Mouse (Mus musculus) kidney, embryonic 15.5 days (tissue): ENCODE measurements around the gene C1qtnf4. TPM values are rescaled to one million over a fixed set of nuclear protein-coding genes. Genes with fewer than 3 reads are reported as not detected.

Experiments used
- ATAC-seq: fragments of 200-750 bp; cut with Nextera tagmentation; replicated peaks from 2 replicates; pipeline ENCODE4 v1.8.0; 2017; ENCODE audit warnings: moderate TSS enrichment; ENCODE audit not compliant: low FRiP score
- H3K27ac ChIP-seq: fragments of 300-500 bp; sonication (generic); 2 replicates; pipeline ENCODE4 v1.5.1; 2015; ENCODE audit warnings: mild to moderate bottlenecking, inconsistent platforms
- H3K27me3 ChIP-seq: fragments of 300-500 bp; sonication (generic); 2 replicates; pipeline ENCODE4 v1.6.1; 2015; ENCODE audit warnings: inconsistent platforms
- H3K36me3 ChIP-seq: fragments of 300-500 bp; sonication (generic); 2 replicates; pipeline ENCODE4 v1.6.1; 2015; ENCODE audit warnings: inconsistent platforms
- H3K4me1 ChIP-seq: fragments of 300-500 bp; sonication (generic); 2 replicates; pipeline ENCODE4 v1.6.1; 2015; ENCODE audit warnings: inconsistent platforms
- H3K4me2 ChIP-seq: fragments of 300-500 bp; sonication (generic); 2 replicates; pipeline ENCODE4 v1.6.1; 2015; ENCODE audit warnings: moderate library complexity, mild to moderate bottlenecking, inconsistent platforms
- H3K4me3 ChIP-seq: fragments of 300-500 bp; sonication (generic); replicated peaks from 2 replicates; pipeline ENCODE4 v1.5.1; 2015; ENCODE audit warnings: mild to moderate bottlenecking, inconsistent platforms
- H3K9ac ChIP-seq: fragments of 300-500 bp; sonication (generic); 2 replicates; pipeline ENCODE4 v1.6.1; 2015; ENCODE audit warnings: mild to moderate bottlenecking, inconsistent platforms
- H3K9me3 ChIP-seq: fragments of 300-500 bp; sonication (generic); replicated peaks from 2 replicates; pipeline ENCODE4 v1.6.1; 2016; ENCODE audit warnings: inconsistent platforms
- WGBS: fragments of 180-500 bp; shearing (Covaris S2); methylation state at CpG from one replicate; pipeline ENCODE4 v1.1.7; 2015; ENCODE audit warnings: mixed read lengths; 5-methylcytosine and 5-hydroxymethylcytosine counted together
- polyA plus RNA-seq: library from polyadenylated mRNA; unstranded; fragments of >200 nt; fragmentation: Nextera tagmentation; extraction: Ambion mirVana; gene quantifications from 2 replicates; pipeline ENCODE4 v1.2.1, GENCODE M21; 2015

Gene C1qtnf4
- polyA plus RNA-seq, 1 experiment from 2014 or later = 9.0 TPM

- peak; percentile 17; the same call in 1 of the 2 replicates for ATAC-seq
- WGBS = 21% methylated on average over 7 of the region's 7 CpGs
- Histone ChIP-seq H3K4me2 (peak overlapping the region; percentile 86), H3K9me3 (no peaks in the 10 kb centered on the region), H3K9ac (peak overlapping the region; percentile 81), H3K4me3 (peak overlapping the region; percentile 72), H3K27me3 (no peaks in the 10 kb centered on the region), H3K36me3 (peaks cover 31% of the 10 kb centered on the region), H3K27ac (peak overlapping the region; percentile 94), H3K4me1 (peaks cover 28% of the 10 kb centered on the region)
Measured at GRCm38 (mm10) chr2:90916560-90917232, 31.0 kb downstream of the C1qtnf4 start.

DNA sequence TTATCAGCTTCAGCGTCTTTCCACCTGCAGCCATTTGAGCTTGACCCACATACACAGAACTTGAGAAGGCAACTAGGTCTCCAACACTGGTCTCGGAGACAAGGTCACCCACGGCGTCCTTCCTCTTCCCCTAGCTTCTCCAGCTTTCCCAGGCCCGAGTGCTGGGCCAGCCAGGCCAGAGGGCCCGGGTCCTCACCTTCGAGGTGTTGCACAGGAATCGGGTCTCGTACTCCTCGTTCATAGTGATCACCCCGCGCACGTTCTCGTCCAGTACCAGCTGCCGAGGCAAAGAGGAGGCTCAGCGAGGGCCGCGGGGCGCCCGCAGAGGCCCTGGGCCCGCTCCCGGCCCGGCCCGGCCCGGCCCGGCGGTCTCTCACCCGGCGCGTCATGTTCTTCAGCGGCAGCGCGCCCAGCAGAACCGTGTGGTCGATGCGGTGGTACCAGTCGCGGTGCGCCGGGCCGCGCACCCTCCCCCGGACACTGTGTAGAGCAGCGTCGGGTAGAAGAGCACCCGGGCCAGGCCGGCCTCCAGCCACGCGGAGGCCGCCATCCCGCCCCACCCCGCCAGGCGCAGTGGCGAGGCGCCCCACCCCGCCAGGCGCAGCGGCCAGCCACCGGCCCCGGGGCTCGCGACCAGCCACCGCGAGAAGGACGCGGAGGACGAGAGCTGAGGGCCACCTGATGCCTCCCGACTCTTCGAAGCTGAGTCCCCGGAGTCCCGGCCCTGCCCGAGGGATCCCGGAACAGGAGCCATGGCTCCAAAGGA is 31.8 kb downstream of the C1qtnf4 start:
- H3K9ac ChIP-seq = peak overlapping the region; percentile 81

GRCm38 (mm10) chr2:90917999-90918698 is 32.5 kb downstream of the C1qtnf4 start:
- peaks cover 18% of the 10 kb centered on the region for H3K36me3 ChIP-seq
- peak; percentile 61 for ATAC-seq
- no peaks in the 10 kb centered on the region for H3K9me3 ChIP-seq
- H3K4me3 ChIP-seq = peak overlapping the region; percentile 72
- peak overlapping the region; percentile 86 for H3K4me2 ChIP-seq
- WGBS = 10% methylated on average over 16 of the region's 16 CpGs
- H3K27me3 ChIP-seq = no peaks in the 10 kb centered on the region
- peaks cover 28% of the 10 kb centered on the region for H3K4me1 ChIP-seq
- peak overlapping the region; percentile 81 for H3K9ac ChIP-seq
- peak overlapping the region; percentile 94 for H3K27ac ChIP-seq

More for the DNA sequence above, 31.8 kb downstream of the C1qtnf4 start:
- under 1% methylated on average over 73 of the region's 73 CpGs for WGBS
- Histone ChIP-seq H3K4me3 (peak overlapping the region; percentile 72), H3K27me3 (no peaks in the 10 kb centered on the region), H3K36me3 (peaks cover 25% of the 10 kb centered on the region), H3K4me2 (peak overlapping the region; percentile 86), H3K4me1 (peaks cover 28% of the 10 kb centered on the region), H3K27ac (peak overlapping the region; percentile 94), H3K9me3 (no peaks in the 10 kb centered on the region)
- peak; percentile 89 for ATAC-seq

GRCm38 (mm10) chr2:90921178-90921577 is 35.5 kb downstream of the C1qtnf4 start:
- Histone ChIP-seq H3K9me3 (no peaks in the 10 kb centered on the region), H3K27ac (no peak overlapping the region), H3K4me3 (no peak overlapping the region), H3K4me2 (no peak overlapping the region), H3K9ac (no peak overlapping the region), H3K27me3 (no peaks in the 10 kb centered on the region), H3K36me3 (no peaks in the 10 kb centered on the region), H3K4me1 (peaks cover 15% of the 10 kb centered on the region)
- no peak for ATAC-seq
- WGBS = 93% methylated on average over 1 of the region's 1 CpGs

DNA sequence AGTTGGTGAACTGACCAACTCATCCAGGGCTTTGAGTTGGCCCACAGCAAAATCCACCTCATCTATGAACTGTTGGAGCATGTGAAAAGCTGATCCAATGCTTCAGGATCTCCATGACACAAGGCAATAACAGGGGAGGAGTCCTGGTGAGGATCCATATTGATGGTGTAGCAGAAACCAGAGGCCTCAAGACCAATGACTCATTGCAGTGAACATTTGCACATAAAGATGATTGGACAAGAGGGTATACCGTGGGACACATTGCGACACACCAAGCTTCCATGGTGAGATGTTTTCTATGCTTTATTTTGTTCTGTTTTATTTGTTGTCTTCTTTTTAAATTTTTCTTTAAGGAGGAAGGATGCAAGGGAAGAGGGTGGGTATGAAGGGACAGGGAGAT is 37.0 kb downstream of the C1qtnf4 start:
- Histone ChIP-seq H3K4me2 (no peak overlapping the region), H3K27ac (no peak overlapping the region), H3K9ac (no peak overlapping the region), H3K36me3 (no peaks in the 10 kb centered on the region), H3K4me3 (no peak overlapping the region), H3K9me3 (no peaks in the 10 kb centered on the region), H3K27me3 (no peaks in the 10 kb centered on the region), H3K4me1 (peaks cover 8% of the 10 kb centered on the region)
- ATAC-seq = no peak
- 91% methylated on average over 2 of the region's 2 CpGs for WGBS

DNA sequence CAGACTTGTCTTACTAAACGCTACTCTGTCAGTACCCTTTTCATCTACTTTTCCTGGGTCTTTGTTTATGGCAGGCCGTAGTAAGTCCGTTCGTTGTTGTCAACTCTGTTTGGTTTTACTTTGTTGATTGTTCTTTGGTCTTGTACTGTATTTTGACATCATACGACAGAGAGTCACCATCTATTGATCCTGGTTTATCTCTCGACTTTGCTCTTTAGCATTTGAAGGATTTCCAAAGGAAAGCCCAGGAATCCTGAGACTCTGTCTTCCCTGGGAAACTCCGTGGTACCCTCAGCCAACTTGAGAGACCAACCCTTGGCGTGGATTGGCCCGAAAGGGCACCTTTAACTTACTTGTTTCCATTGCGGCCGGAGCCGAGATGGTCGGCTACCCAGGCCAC is 42.9 kb downstream of the C1qtnf4 start:
- Histone ChIP-seq H3K9me3 (no peaks in the 10 kb centered on the region), H3K36me3 (no peaks in the 10 kb centered on the region), H3K27me3 (no peaks in the 10 kb centered on the region), H3K4me3 (no peak overlapping the region), H3K9ac (no peak overlapping the region), H3K4me1 (no peaks in the 10 kb centered on the region), H3K27ac (no peak overlapping the region), H3K4me2 (no peak overlapping the region)
- no peak for ATAC-seq
- WGBS = 89% methylated on average over 13 of the region's 13 CpGs

DNA sequence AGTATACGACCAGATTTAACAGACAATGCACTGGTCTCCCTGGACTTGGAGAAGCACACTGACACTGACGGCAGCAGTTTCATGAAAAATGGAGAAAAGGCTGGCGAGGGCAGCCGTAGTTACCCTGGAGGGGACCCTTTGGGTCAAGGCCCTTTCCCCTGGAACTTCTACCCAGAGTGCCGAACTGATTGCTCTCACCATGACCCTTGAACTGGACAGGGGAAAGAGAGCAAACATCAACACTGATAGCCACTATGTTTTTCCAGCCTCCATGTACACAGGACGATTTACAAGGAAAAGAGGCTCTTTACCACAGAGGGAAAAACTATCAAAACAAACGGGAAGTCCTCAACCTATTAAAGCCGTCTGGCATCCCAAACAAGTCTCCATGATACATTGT is 46.2 kb downstream of the C1qtnf4 start:
- WGBS = 34% methylated on average over 8 of the region's 8 CpGs
- Histone ChIP-seq H3K27ac (no peak overlapping the region), H3K9ac (no peak overlapping the region), H3K4me3 (no peak overlapping the region), H3K36me3 (no peaks in the 10 kb centered on the region), H3K4me1 (no peaks in the 10 kb centered on the region), H3K9me3 (no peaks in the 10 kb centered on the region), H3K4me2 (no peak overlapping the region), H3K27me3 (no peaks in the 10 kb centered on the region)
- no peak for ATAC-seq

- Histone ChIP-seq H3K27me3 (no peaks in the 10 kb centered on the region), H3K36me3 (no peaks in the 10 kb centered on the region), H3K9ac (no peak overlapping the region), H3K9me3 (no peaks in the 10 kb centered on the region), H3K4me1 (no peaks in the 10 kb centered on the region), H3K4me2 (no peak overlapping the region), H3K4me3 (no peak overlapping the region), H3K27ac (no peak overlapping the region)
- WGBS = 54% methylated on average over 2 of the region's 2 CpGs
- no peak for ATAC-seq
Measured at GRCm38 (mm10) chr2:90932273-90932672, 46.6 kb downstream of the C1qtnf4 start.

DNA sequence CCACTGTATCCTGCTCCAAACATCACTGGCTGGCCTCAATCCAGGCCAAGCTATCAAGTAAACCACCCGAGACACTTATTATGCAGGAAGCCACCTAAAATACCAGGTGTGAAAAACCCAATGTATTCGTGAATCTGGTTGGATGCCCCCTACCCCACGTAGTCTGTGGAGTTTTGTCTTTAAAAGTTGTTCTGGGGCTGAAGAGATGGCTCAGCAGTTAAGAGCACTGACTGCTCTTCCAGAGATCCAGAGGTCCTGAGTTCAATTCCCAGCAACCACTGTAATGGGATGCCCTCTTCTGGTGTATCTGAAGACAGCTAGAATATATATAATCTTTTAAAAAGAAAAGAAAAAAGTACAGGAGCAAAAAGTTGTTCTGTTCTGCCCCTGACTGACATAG is 52.7 kb downstream of the C1qtnf4 start:
- 70% methylated on average over 3 of the region's 3 CpGs for WGBS

DNA sequence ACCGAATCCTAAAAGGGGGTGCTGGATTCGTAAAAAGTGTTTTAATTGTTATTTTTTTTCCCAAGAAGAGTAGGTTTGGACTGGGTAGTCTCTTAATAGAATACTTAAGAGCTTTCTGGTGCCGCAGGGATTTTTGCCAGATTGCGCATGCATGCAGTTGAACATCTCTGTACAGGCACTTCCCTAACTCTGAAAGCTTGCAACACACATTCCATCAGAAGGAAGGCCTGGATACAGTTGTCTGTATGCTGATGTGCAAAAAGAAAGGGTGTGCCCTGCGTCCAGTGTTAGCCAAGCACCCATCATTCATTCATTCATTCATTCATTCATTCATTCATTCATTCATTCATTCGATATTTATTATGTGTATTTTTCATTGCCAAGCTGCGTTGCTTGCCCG is 54.1 kb downstream of the C1qtnf4 start:
- peak overlapping the region; percentile 80 for H3K9ac ChIP-seq
- ATAC-seq = peak; percentile 41
- peak overlapping the region; percentile 93 for H3K4me3 ChIP-seq
- 44% methylated on average over 8 of the region's 8 CpGs for WGBS
- H3K4me1 ChIP-seq = peaks cover 32% of the 10 kb centered on the region
- H3K27ac ChIP-seq = peak overlapping the region; percentile 95
- peak overlapping the region; percentile 73 for H3K4me2 ChIP-seq
- H3K27me3 ChIP-seq = no peaks in the 10 kb centered on the region
- H3K36me3 ChIP-seq = no peaks in the 10 kb centered on the region
- no peaks in the 10 kb centered on the region for H3K9me3 ChIP-seq

More for the DNA sequence above, 52.7 kb downstream of the C1qtnf4 start:
- H3K4me2 ChIP-seq = no peak overlapping the region
- no peaks in the 10 kb centered on the region for H3K9me3 ChIP-seq
- H3K4me3 ChIP-seq = no peak overlapping the region
- no peaks in the 10 kb centered on the region for H3K27me3 ChIP-seq
- peaks cover 27% of the 10 kb centered on the region for H3K4me1 ChIP-seq
- H3K27ac ChIP-seq = no peak overlapping the region
- H3K36me3 ChIP-seq = no peaks in the 10 kb centered on the region
- ATAC-seq = no peak
- no peak overlapping the region for H3K9ac ChIP-seq
